Mouse (Mus musculus) CH12.LX (cell line): ENCODE data around the gene Ice1.

Source experiments
- CTCF ChIP-seq, 2 experiments: IDR thresholded peaks in 1 of 2; conservative IDR thresholded peaks in 1 of 2; 2 replicates each; pipeline ENCODE4 v1.5.1; 2011 to 2012; ENCODE audit warnings: low read depth in 2 of 2, low read length in 2 of 2, improper control_type of control experiment in 1 of 2, inconsistent platforms in 1 of 2, mild to moderate bottlenecking in 1 of 2, moderate library complexity in 1 of 2
- RCOR1 ChIP-seq: conservative IDR thresholded peaks from 2 replicates; pipeline ENCODE4 v1.6.1; 2012; ENCODE audit warnings: low read depth, mild to moderate bottlenecking, inconsistent platforms, low read length, improper control_type of control experiment

DNA sequence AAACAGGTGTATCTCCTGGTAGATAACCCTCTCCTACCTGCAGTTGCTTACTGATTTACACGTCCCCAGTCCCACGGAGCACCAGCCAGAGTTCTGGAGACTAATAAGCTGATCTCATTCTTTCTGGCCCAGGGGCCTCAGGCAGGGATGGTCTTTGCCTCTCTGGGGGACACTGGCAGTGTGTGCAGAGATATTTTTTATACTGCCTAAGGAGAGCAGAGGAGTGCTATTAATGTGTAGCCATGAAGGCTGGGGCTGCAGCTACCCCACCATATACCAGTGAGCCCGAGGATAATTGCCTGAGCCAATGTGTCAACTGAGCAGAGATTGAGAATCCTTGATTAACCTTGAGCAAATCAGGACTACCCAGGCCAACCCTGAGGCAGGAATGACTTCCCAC lies 90.0 kb downstream of the Ice1 start:
- TF ChIP-seq CTCF (conservative IDR thresholded peaks at IDR 0.05 in 1 of 2, IDR thresholded peaks at IDR 0.05 in 1 of 2; ENCODE audit: low read depth in 2 of 2, low read length in 2 of 2) (no peak), RCOR1 (no peak)
